Mouse (Mus musculus): Measurements from ENCODE around the gene Snrpd3. TPM values are rescaled to one million over a fixed set of nuclear protein-coding genes. Genes with fewer than 3 reads are reported as not detected.

Gene Snrpd3
- polyA plus RNA-seq, 1 experiment = 195 TPM

GRCm38 (mm10) chr10:75536123-75536522 lies 18.8 kb downstream of the Snrpd3 start:
- Histone ChIP-seq H3K79me2 (ENCODE audit: control insufficient read depth, insufficient read depth) (peaks cover 14% of the 10 kb centered on the region), H3K36me3 (ENCODE audit: control insufficient read depth, insufficient read depth) (peaks cover 37% of the 10 kb centered on the region), H3K4me2 (ENCODE audit: low read depth) (no peak overlapping the region), H3K27me3 (ENCODE audit: control insufficient read depth, insufficient read depth, insufficient read length) (no peaks in the 10 kb centered on the region), H3ac (ENCODE audit: control insufficient read depth, insufficient read length) (no peak overlapping the region), H3K4me3 (no peak overlapping the region)
- peak in 1 of 3 experiments; percentile 68 for TF ChIP-seq MYOG (IDR thresholded peaks at IDR 0.05; ENCODE audit: control insufficient read depth in 1 of 3, insufficient read depth in 1 of 3, insufficient read length in 2 of 3, low read depth in 2 of 3)
- peak in 1 of 3 experiments; percentile 61 for TF ChIP-seq MYOD1 (IDR thresholded peaks at IDR 0.05; ENCODE audit: control insufficient read depth in 1 of 3, insufficient read length in 2 of 3, low read depth in 2 of 3)
- no peak for TF ChIP-seq MAX (IDR thresholded peaks at IDR 0.05; ENCODE audit: low read depth)

- H3K36me3 ChIP-seq (ENCODE audit: control insufficient read depth, insufficient read depth) = no peaks in the 10 kb centered on the region
- no peaks in the 10 kb centered on the region for H3K79me2 ChIP-seq (ENCODE audit: control insufficient read depth, insufficient read depth)
- no peak overlapping the region for H3K4me3 ChIP-seq
- no peak for TF ChIP-seq E2F4 (IDR thresholded peaks at IDR 0.05; ENCODE audit: insufficient read depth)
- TF ChIP-seq CEBPB (IDR thresholded peaks at IDR 0.05; ENCODE audit: insufficient read depth, poor library complexity, severe bottlenecking) = no peak
- TF ChIP-seq SRF (IDR thresholded peaks at IDR 0.05; ENCODE audit: control insufficient read depth, insufficient read length, low read depth) = no peak
- TF ChIP-seq USF1 (IDR thresholded peaks at IDR 0.05; ENCODE audit: low read depth) = no peak
- no peak for TF ChIP-seq TCF12 (IDR thresholded peaks at IDR 0.05; ENCODE audit: insufficient read depth, poor library complexity, severe bottlenecking)
- H3ac ChIP-seq (ENCODE audit: control insufficient read depth, insufficient read length) = no peak overlapping the region
- no peaks in the 10 kb centered on the region for H3K27me3 ChIP-seq (ENCODE audit: control insufficient read depth, insufficient read depth, insufficient read length)
- H3K4me2 ChIP-seq (ENCODE audit: low read depth) = peak overlapping the region; percentile 80
These were observed 30.6 kb downstream of the Snrpd3 start for GRCm38 (mm10) chr10:75547901-75548300.

- no peak overlapping the region for H3ac ChIP-seq (ENCODE audit: control insufficient read depth, insufficient read length)
- H3K36me3 ChIP-seq (ENCODE audit: control insufficient read depth, insufficient read depth) = no peaks in the 10 kb centered on the region
- H3K27me3 ChIP-seq (ENCODE audit: control insufficient read depth, insufficient read depth, insufficient read length) = no peaks in the 10 kb centered on the region
- no peaks in the 10 kb centered on the region for H3K79me2 ChIP-seq (ENCODE audit: control insufficient read depth, insufficient read depth)
- no peak for TF ChIP-seq E2F4 (IDR thresholded peaks at IDR 0.05; ENCODE audit: insufficient read depth)
- peak overlapping the region; percentile 80 for H3K4me2 ChIP-seq (ENCODE audit: low read depth)
- no peak overlapping the region for H3K4me3 ChIP-seq
These were observed 31.1 kb downstream of the Snrpd3 start for GRCm38 (mm10) chr10:75548486-75548885.

- H3K4me3 ChIP-seq = no peak overlapping the region
- no peak overlapping the region for H3K4me2 ChIP-seq (ENCODE audit: low read depth)
- no peak overlapping the region for H3ac ChIP-seq (ENCODE audit: control insufficient read depth, insufficient read length)
- TF ChIP-seq REST (IDR thresholded peaks at IDR 0.05; ENCODE audit: insufficient read depth, insufficient read length) (no peak), CEBPB (IDR thresholded peaks at IDR 0.05; ENCODE audit: insufficient read depth, poor library complexity, severe bottlenecking) (no peak), POLR2A (IDR thresholded peaks at IDR 0.05; ENCODE audit: insufficient read length, low read depth) (no peak), POLR2AphosphoS2 (IDR thresholded peaks at IDR 0.05; ENCODE audit: insufficient read length, low read depth) (no peak)
- H3K36me3 ChIP-seq (ENCODE audit: control insufficient read depth, insufficient read depth) = no peaks in the 10 kb centered on the region
- no peaks in the 10 kb centered on the region for H3K27me3 ChIP-seq (ENCODE audit: control insufficient read depth, insufficient read depth, insufficient read length)
- H3K79me2 ChIP-seq (ENCODE audit: control insufficient read depth, insufficient read depth) = no peaks in the 10 kb centered on the region
These were observed 32.5 kb downstream of the Snrpd3 start for GRCm38 (mm10) chr10:75549886-75550285.

GRCm38 (mm10) chr10:75551175-75551574 lies 33.8 kb downstream of the Snrpd3 start:
- H3ac ChIP-seq (ENCODE audit: control insufficient read depth, insufficient read length) = no peak overlapping the region
- no peak for TF ChIP-seq CEBPB (IDR thresholded peaks at IDR 0.05; ENCODE audit: insufficient read depth, poor library complexity, severe bottlenecking)
- no peaks in the 10 kb centered on the region for H3K27me3 ChIP-seq (ENCODE audit: control insufficient read depth, insufficient read depth, insufficient read length)
- no peak overlapping the region for H3K4me3 ChIP-seq
- no peak overlapping the region for H3K4me2 ChIP-seq (ENCODE audit: low read depth)
- no peaks in the 10 kb centered on the region for H3K79me2 ChIP-seq (ENCODE audit: control insufficient read depth, insufficient read depth)
- no peaks in the 10 kb centered on the region for H3K36me3 ChIP-seq (ENCODE audit: control insufficient read depth, insufficient read depth)

GRCm38 (mm10) chr10:75552106-75552505 lies 34.8 kb downstream of the Snrpd3 start:
- H3K4me3 ChIP-seq = no peak overlapping the region
- H3ac ChIP-seq (ENCODE audit: control insufficient read depth, insufficient read length) = no peak overlapping the region
- no peaks in the 10 kb centered on the region for H3K27me3 ChIP-seq (ENCODE audit: control insufficient read depth, insufficient read depth, insufficient read length)
- no peak overlapping the region for H3K4me2 ChIP-seq (ENCODE audit: low read depth)
- no peak for TF ChIP-seq E2F4 (IDR thresholded peaks at IDR 0.05; ENCODE audit: insufficient read depth)
- TF ChIP-seq MYOG (IDR thresholded peaks at IDR 0.05; ENCODE audit: control insufficient read depth in 1 of 3, insufficient read depth in 1 of 3, insufficient read length in 2 of 3, low read depth in 2 of 3) = peak in 2 of 3 experiments; percentile 21 to 60
- peak in 1 of 3 experiments; percentile 44 for TF ChIP-seq MYOD1 (IDR thresholded peaks at IDR 0.05; ENCODE audit: control insufficient read depth in 1 of 3, insufficient read length in 2 of 3, low read depth in 2 of 3)
- no peak for TF ChIP-seq POLR2AphosphoS2 (IDR thresholded peaks at IDR 0.05; ENCODE audit: insufficient read length, low read depth)
- no peak for TF ChIP-seq TCF12 (IDR thresholded peaks at IDR 0.05; ENCODE audit: insufficient read depth, poor library complexity, severe bottlenecking)
- no peak for TF ChIP-seq TCF3 (IDR thresholded peaks at IDR 0.05; ENCODE audit: insufficient read length, low read depth)
- no peak for TF ChIP-seq USF1 (IDR thresholded peaks at IDR 0.05; ENCODE audit: low read depth)
- TF ChIP-seq REST (IDR thresholded peaks at IDR 0.05; ENCODE audit: insufficient read depth, insufficient read length) = no peak
- TF ChIP-seq POLR2A (IDR thresholded peaks at IDR 0.05; ENCODE audit: insufficient read length, low read depth) = no peak
- no peaks in the 10 kb centered on the region for H3K36me3 ChIP-seq (ENCODE audit: control insufficient read depth, insufficient read depth)
- H3K79me2 ChIP-seq (ENCODE audit: control insufficient read depth, insufficient read depth) = no peaks in the 10 kb centered on the region

Data from myocyte (in vitro differentiated cells).